Mouse (Mus musculus): ENCODE results near the gene Gm21969.
A peak's percentile ranks its signal among the peaks of the same experiment; 100 is the strongest.

Gene Gm21969

DNA sequence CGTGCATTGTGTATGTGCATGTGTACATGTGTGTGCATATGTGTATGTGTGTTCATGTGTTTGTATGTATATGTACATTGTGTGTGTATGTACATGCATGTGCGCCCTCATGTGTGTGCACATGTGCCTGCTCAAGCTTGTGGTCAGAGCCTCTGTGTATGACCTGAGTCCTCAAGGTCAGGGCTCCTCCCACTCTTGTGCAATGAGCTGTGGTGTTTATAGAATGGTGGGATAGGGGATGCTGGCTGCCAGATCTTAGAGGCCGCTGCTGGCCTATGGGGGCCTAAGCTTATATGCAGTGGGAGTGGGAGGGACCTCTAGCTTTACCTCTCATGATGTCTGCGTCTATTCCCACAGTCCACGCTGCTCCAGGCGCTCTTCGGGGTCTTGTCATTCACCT, 17.3 kb upstream of the Gm21969 start:
- DNase-seq (ENCODE audit: low spot score) = no peak

DNA sequence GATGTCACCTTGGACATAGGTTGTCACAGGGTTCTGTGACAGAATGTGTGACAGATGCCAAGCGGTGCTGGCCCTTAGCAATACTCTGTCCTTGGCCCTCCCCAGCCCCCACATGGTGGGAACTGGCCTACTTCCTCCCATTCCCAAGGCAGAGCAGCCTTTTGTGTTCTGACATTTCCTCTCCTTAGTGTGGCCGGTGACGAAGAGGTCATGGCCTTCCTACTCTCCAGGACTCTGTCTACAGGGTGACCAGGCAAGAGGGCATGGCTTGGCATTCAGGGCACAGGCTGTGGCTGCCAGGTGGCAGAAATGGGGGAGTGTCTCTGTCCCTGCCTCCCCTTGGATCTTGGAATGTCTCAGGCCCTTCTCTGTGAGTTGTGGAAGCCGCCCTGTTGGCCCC, 15.6 kb upstream of the Gm21969 start:
- no peak for DNase-seq (ENCODE audit: low spot score)

DNA sequence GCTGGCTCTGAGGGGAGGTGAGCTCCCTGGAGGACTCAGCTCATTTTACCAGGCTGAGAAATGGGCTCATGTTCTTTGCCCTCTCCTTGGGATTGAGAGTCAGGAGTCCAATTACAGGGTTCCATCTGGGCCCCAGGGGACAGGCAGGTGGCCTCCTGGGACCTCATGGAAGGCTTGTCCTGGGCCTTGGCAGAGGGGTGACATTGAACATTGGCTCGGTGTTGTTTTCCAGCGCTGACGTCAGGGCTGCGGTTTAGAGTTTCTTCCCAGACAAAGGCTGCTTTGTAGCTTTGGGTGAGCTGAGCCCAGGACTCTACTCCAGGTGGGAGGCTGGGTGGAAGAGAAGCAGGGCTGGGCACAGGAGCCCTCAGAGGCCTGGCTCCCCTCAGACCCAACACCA, 15.2 kb upstream of the Gm21969 start:
- no peak for DNase-seq (ENCODE audit: low spot score)

DNA sequence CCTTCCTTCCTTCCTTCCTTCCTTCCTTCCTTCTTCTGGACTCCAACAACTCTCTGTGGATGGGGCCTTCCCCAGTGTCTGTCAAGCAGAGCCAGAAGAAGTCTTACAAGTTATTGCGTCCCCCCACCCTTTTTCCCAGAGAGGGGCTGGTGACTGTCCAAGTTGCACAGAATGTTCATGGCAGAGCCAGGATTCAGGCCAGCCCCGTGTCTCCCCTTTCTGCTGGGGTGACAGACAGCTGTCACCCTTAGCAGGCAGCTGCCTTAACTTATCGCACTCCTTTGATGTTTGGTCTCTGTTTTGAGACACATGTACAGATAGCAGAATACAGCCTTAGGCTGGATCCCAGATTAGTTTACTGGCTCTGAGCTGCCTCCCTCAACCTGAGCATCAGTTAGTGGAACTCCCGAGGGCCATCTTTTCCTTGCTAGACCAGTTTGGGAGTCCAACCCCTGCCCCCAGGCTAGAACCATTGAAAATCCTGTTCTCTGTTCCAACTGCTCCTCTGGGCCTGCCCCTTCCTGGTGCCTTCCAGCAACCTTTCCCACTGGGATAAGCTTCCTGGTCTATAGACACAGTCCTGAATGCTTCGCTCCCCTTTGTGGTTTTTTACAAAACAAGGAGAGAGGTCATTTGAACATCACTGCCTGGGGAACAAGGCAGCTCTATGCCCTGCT, 13.5 kb upstream of the Gm21969 start:
- DNase-seq (ENCODE audit: low spot score) = no peak

DNA sequence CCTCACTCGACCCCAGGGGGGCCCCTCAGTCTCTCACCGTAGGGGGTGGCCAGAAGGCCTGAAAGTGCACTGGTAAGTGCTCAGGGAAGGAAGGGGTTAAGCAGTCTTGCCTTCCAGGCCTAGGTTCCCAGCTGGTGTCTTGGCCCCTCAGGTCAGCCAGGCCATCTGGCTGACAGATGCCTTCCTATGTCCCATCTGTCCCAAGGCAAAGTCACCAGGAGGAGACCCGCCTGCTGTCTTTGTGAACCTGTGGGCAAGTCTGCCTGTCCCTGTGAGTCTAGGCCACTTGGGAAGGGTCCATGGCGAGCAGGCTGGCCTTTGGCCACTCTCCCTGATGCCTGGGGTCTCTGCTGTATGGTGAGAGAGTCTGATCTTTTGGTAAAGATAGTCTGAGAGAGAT, 12.5 kb upstream of the Gm21969 start:
- DNase-seq (ENCODE audit: low spot score) = no peak

DNA sequence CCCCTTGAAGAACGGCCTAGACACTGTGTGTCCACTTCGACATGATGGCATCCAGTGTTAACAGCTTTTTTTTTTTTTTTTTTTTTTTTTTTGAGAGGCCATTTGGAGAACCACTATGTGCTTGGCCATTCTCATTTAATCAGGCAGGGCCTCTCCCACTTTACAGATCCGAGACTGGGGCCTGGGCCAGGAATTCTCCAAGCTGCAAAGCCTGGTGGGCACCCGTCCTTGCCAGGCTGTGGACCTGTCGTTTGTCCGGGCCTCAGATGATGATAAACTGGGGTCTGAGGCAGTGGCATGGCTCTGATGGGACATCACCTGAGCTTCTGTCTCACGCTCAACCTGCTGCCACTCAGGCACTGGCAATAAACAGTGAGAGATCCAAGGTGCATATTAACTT, 10.1 kb upstream of the Gm21969 start:
- no peak for DNase-seq (ENCODE audit: low spot score)

DNA sequence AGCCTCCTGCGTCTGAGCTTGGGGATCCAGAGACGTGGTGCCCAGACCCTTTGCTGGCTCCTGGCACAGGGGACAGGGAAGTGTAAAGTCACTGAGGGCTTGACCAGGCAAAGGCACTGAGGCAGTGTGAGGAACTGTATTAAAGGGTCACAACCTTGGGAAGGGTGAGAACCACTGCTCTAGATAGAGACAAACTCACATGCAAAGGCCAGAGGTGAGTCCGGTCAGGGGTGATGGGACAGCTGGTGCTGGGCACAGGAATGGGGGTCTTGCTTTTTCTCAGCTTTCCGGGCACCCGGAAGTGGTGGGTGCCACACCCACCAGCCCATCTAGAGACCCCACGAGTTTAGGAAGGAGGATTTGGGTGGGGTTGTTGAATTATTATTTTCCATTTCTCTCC, 9.6 kb upstream of the Gm21969 start:
- no peak for DNase-seq (ENCODE audit: low spot score)

DNA sequence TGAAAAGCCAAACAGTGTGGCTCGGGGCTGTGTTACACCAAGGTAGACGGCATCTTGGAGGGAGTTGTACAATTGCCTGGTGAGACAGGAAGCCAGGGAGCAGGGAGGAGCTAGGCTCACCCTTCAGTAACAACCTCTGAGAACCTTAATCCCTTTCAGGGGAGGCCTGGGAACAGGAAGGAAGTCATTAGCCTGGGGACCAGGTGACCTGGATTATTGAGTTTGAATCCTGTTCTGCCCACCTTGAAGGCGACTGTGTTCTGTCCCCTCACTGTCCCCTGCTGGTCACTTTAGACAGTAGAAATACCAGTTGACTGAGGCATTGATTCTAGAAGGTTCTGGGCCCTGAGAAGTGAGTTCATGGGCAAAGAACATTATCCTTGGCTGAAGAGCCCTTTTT, 8.9 kb upstream of the Gm21969 start:
- DNase-seq (ENCODE audit: low spot score) = no peak

DNA sequence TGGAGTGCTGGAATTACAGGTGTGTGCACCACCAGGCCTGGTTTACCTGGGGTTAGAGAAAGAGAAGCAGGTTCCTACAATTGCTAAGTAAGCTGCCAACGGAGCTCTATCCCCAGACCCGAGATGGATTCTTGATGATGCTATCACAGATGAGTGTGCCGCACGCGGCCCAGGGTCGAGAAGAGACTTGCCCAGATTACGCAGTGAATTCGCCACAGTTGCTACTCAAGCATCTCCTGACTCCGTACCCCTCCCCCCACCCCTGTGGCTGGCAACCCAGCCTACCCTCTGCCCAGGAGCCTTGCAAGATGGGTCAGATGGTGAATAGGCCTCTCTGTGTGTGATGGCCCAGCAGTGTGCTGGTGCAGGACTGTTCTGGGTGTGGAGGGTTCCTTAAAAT, 6.3 kb upstream of the Gm21969 start:
- no peak for DNase-seq (ENCODE audit: low spot score)

DNA sequence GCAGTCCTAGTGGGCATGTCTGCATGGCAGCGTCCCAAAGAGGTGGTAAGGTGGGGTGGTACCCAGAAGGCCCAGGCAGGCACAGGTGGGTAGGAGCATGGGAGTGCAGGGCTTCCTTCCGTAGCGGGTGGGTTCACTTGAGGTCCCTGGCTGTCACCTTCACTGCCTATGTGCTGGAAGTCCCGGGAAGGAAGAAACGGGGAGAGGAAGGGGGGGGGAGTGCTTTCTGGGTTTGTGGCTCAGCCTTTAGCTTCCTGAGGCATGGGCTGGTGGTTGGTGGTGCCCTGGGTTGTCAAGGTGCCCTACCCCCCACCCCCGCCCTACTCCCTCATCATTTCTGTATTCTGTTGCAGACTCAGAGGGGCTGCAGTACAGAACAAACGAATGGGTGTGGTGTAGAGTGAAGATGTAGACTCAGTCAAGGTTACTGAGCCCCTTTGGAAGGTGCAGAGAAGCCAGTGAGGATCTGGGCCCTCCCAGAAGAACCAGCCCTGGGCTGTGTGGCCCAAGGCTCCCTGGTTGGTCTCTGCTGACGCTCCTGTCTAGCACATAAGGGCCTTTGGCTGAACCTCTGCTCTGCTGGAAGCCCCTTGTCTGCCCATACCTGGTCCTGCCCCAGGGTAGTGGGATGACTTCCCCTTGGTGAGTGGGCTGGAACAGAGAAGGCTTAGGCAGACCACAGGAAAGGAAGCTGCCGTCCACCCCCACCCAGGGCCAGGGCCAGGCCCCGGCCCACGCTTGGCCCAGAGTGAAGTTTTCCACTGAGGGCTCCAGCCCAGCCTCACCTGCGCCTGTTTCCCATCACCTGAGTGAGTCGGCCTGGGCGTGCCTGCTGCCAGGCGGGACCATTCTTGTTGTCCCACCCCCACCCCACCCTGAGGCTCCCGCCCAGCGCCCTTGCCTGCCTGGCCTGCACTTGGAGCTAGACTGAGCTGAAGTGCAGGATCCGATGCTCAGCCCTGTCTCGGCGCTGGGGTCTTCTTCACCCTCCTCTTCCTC, 5.4 kb upstream of the Gm21969 start:
- no peak for DNase-seq (ENCODE audit: low spot score)

DNA sequence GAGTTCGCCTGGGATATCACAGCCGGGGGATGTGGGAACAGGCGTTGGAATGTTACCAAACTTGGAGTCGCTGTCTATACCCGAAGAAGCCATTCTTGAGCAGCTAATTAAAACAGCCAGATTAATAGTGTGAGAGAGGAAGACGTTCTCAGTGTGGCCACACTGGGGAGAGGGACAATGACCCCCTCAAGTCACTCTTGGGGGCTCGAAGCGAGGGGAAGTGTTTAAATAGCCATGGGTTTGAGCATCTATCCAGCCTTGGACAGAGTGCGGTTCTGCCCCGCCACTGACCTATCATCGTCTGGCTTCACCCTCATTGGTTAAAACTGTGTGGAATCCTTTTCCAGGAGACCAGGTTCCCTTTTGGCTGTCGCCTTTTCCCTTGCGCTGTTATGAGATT, 4.6 kb upstream of the Gm21969 start:
- DNase-seq (ENCODE audit: low spot score) = no peak

DNA sequence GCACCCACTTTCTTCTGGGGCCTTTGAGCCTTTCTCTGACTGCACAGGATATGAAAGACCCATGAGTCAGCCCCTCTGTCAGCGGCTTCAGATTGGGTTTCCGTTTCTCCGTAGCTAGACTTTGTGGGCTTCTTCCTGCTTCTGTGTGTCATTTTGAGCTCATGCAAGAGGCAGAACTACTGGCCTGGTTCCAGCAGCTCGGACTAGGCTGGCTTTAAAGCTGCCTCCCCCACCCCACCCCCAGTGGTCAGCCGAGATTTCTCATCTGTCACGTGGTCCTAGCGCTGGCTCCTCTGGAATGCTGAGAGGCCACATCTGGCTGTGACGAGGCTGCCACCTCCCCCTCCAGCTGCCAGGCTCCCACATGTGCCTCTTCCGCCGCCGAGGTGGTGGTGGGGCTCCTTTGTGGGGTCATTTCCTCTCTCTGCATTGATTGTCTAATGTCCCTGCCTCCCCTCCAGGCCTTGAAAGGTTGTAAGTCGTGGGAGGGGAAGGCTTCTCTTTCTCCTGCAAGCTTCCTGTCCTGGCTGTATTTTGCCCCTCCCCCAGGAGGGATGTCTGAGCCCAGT, 4.0 kb upstream of the Gm21969 start:
- DNase-seq (ENCODE audit: low spot score) = peak; percentile 74

DNA sequence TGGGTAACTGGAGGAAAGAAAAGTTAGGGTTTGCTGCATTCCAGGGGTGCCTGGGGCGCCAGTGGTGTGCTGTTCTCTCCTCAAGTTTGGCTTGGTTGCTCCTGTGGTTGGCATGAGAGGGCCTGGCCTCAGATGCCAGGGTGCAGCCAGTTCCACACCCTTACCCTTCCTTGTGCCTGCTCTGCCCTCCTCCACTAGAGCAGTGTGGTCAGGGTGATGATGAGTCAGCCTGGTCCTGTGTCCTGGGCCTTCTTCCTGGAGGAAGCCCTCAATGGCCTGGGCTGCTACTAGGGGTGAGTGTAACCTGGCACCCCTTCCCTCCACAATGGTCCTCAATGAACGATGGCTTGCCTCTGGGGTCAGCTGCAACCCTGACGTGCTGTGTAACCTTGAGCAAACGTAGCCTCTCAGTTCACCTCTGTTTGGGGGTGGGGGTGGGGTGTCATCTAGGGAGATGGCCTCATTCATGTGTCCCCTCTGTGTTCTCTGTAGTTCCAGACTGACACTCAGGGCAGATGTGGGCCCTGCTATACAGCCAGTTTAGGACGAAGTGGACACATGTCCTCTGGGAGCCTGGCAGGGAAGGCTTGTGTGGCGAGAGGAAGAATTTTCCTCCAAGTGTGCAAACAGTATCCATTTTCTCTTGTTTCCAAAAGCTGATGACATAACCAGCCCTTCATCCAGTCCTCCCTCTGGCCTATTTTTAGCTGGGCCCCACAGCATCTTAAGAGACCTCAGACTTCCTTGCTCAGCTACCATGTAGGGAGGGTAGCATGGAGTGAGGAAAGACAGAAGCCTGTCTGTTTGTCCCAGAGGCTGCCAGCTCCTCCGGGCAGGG, 1.2 kb upstream of the Gm21969 start:
- DNase-seq (ENCODE audit: low spot score) = no peak

DNA sequence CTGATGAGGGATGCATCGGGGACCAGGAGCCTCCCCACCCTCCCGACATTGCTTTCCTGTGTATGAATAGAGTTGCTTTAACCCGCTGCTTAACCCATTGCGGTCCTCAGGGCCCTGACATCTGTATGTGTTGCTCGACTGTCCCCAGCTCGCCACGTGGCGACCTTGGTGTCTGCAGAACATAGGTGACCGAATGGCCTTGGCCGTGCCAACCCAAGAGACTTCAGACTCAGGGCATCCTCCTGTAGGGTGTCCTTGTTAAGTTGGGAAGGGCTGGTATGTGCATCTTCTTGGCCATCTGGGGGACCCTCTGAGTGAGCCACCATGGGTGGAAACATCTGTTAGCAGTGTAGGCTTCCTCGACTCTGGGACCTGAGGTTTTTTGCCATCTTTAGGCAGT, 2.2 kb downstream of the Gm21969 start:
- no peak for DNase-seq (ENCODE audit: low spot score)

DNA sequence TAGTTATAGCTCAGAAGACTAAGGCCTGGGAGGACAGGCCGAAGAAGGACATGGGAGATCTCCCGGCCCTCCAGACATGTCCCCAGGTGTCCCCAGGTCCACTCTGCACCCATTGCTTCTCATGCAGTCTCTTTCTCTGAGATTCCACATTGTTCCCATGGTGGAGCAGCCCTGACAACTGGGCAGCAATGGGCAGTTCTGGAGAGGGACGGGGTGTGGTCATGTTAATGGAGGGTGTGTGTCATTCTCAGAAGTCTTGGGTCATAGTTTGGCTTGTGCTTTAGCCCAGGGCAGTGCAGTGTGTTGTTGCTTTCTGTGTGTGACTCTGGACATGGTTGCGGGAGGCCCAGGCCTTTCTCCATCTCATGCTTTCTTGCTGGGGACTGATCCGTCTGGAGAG, 3.7 kb downstream of the Gm21969 start:
- DNase-seq (ENCODE audit: low spot score) = no peak

DNA sequence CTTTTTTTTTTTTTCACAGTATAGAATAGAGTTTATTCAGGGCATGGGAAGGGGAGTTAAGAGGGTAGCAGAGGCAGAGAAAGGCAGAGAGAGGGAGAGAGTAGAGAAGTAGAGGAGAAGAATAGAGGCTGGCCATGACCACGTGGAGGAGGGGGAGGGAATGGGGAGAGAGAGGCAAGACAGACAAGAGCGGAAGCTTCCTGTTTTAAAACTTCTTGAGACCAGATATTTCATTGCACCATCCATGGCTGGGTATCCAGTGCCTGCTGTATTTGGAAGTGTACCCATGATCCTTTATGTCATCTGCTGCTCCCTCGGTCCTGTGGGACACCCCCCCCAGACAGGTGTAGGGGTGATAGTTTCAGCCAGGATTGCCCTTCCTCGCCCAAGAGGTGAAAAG, 6.0 kb downstream of the Gm21969 start:
- DNase-seq (ENCODE audit: low spot score) = no peak

DNA sequence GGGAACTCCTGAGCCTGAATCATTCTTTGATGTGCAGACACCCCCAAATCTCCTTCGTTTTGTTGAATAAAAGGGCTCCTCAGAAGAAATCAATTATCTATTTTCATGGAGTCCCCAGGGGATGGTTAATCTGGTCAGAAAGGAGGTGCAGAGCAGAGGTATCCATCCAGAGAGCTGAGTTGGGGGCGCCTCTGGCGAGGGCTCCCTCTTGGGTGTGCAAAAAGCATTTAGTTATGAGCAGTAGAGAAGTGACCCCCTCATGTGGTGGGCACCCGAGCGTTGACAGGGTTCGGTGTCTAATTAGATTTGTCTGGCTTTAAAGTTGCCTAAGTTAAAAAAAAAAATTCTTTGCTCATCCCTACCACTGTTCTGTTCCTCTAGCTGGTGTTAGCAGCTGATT, 8.0 kb downstream of the Gm21969 start:
- no peak for DNase-seq (ENCODE audit: low spot score)

DNA sequence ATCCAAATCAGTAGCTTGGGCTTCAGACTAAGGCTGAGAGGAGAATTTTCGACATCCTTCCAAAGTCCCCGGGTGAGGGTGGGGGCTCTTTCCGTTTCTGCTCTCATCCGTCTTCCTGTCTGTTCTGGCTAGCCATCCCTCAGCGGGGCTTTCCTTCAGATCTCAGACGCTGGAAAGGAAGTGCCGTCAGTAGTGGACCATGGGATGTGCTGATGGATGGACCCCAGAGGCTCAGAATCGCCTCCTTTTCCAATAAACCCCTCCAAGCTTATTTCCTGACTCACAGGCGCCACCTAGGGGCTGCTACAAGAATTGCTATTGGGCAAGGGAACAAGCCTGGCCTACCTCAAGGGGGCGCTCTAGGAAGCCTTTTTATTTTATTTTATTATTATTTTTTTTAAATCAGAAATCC, 8.6 kb downstream of the Gm21969 start:
- peak; percentile 70 for DNase-seq (ENCODE audit: low spot score)

DNA sequence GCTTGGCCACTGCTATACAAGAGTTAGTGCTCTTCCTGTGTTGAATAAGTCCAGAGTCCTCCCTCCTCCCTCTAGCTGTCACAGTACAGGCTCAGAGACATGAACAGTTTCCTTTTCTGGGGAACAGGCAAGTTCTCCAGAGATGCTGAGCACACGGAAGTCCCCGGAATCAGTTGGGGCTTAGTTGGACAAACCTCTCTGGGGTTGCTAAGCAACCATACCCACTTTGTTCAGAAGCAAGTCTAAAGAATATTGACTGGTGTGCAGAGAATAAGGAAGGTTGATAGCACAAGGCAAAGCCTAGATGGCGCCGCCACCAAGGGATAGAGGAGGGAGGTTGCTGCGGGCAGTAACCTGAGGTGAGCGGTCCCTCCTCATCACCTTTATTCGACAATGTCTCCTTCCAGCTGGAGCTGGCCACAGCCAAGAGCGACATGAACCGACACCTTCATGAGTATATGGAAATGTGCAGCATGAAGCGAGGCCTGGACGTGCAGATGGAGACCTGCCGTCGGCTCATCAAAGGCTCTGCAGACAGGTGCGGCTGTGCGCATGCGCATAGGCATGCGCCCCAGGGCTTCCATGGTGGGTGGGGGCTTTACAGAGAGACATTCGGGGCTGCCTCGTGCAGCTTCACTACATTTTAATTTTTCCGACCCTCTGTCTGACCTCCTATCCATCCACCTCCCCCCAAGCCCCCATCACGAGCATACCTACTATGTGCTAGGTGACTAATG, 11.7 kb downstream of the Gm21969 start:
- DNase-seq (ENCODE audit: low spot score) = no peak

DNA sequence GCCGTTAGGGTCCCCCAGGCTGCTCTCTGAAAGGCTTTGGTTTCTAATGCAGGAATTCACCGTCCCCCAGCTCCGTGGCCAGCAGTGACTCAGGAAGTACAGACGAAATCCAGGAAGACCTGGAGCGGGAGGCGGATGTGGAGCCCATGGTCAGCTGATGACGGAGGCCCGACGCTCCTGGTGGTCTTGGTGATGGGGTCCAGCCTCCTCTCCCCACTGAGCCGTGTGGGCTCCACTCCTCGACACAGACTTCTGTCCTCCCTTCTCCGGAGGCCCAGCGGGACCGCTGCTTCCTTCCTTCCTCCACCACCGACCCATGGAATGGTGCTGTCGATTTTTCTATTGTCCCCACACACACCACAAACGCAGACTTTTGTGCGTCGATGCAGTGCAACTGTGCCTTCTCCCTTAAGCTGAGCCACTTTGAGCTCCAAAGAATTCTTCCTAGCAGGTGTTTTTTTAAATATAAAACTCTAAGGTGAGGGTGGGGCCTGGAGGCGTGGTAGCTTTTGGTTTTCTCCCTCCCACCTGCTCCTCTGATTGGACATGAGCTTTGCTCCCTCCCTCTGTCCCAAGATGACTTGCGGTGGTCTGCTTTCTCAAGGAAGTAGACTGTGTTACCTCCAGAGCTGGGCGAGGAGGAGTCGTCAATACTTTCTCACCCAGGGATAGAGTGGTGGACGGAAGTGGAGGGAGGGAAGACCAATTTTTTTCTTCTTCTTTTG, 13.5 kb downstream of the Gm21969 start:
- peak; percentile 63 for DNase-seq (ENCODE audit: low spot score)

DNA sequence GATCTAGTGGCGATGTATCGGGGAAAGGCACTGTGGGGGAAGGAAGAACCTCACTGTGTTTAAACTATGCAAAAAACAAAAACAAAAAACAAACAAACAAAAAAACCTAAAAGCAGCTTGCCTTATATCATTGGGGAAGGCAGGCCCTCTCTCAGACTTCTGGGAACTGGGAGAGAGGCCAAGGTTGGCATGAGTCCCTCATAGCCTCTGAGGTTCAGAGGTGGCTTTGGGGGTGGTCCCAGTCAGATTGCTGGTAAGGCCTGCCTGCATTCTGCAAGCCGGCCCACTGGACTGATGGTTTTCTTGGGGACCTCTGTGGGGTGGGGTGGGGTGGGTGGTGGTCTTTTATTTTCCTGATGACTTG, 14.0 kb downstream of the Gm21969 start:
- no peak for DNase-seq (ENCODE audit: low spot score)

Data from T-cell, adult 2 months (primary cell).